In genomic region chr10:120064424-120064823, GRCm38 (mm10) we compare ENCODE assay signal across 8 mouse cellular contexts. TPM values are rescaled to one million over a fixed set of nuclear protein-coding genes. Genes with fewer than 3 reads are reported as not detected.
DNase-seq lines count a peak whose midpoint lies in the region; ATAC-seq and TF ChIP-seq lines count a peak whose summit lies in the region.

No protein-coding gene starts in this region.

- TF ChIP-seq CTCF in intestine, postnatal 0 days (IDR thresholded peaks at IDR 0.05; ENCODE audit: low read depth), result peak; percentile 89
- TF ChIP-seq CTCF in gastrocnemius, adult 2 months (IDR thresholded peaks at IDR 0.05), result peak; percentile 77
- TF ChIP-seq CTCF in midbrain, postnatal 0 days (IDR thresholded peaks at IDR 0.05), result peak; percentile 87

- no peak for ATAC-seq in intestine, postnatal 0 days
- ATAC-seq in intestine, embryonic 15.5 days, result no peak
- ATAC-seq in midbrain, postnatal 0 days (ENCODE audit: low FRiP score), result no peak

- intact Hi-C loops in gastrocnemius, adult 2 months (cut with DNase I), result loop anchor here (2.0 to 10.0 kb wide), 2 partner anchors 60 to 260 kb away; no protein-coding TSS in a partner anchor

- H3K27me3 ChIP-seq in intestine, postnatal 0 days (replicated peaks; ENCODE audit: control insufficient read depth, insufficient read depth, low read length), result no peaks in the 10 kb centered on the region
- no peaks in the 10 kb centered on the region for H3K27me3 ChIP-seq in intestine, embryonic 15.5 days (replicated peaks)
- no peaks in the 10 kb centered on the region for H3K27me3 ChIP-seq in midbrain, postnatal 0 days (ENCODE audit: insufficient read depth, low read length)

- no peak overlapping the region for H3K4me2 ChIP-seq in intestine, postnatal 0 days (replicated peaks; ENCODE audit: low read depth)
- no peak overlapping the region for H3K4me2 ChIP-seq in intestine, embryonic 15.5 days (replicated peaks)
- H3K4me2 ChIP-seq in midbrain, postnatal 0 days (ENCODE audit: low read depth, low read length, poor library complexity, severe bottlenecking), result no peak overlapping the region

- H3K27ac ChIP-seq in intestine, postnatal 0 days (ENCODE audit: low read depth, low read length), result no peak overlapping the region
- H3K27ac ChIP-seq in intestine, embryonic 15.5 days, result no peak overlapping the region
- H3K27ac ChIP-seq in gastrocnemius, adult 2 months, result no peak overlapping the region
- H3K27ac ChIP-seq in midbrain, postnatal 0 days (ENCODE audit: low read depth, low read length), result no peak overlapping the region

- WGBS in intestine, postnatal 0 days, result 26% methylated on average over 5 of the region's 5 CpGs
- 25% methylated on average over 5 of the region's 5 CpGs for WGBS in intestine, embryonic 15.5 days
- 29% methylated on average over 5 of the region's 5 CpGs for WGBS in midbrain, postnatal 0 days

- no peaks in the 10 kb centered on the region for H3K4me1 ChIP-seq in intestine, postnatal 0 days (replicated peaks; ENCODE audit: control insufficient read depth, insufficient read depth, low read length)
- H3K4me1 ChIP-seq in intestine, embryonic 15.5 days (replicated peaks), result no peaks in the 10 kb centered on the region
- no peaks in the 10 kb centered on the region for H3K4me1 ChIP-seq in midbrain, postnatal 0 days (ENCODE audit: insufficient read depth, low read length)

- H3K9me3 ChIP-seq in intestine, postnatal 0 days (ENCODE audit: control insufficient read depth), result no peaks in the 10 kb centered on the region
- H3K9me3 ChIP-seq in intestine, embryonic 15.5 days, result no peaks in the 10 kb centered on the region
- no peaks in the 10 kb centered on the region for H3K9me3 ChIP-seq in midbrain, postnatal 0 days (ENCODE audit: low read length)

- DNase-seq in ES-CJ7 (ENCODE audit: low read depth, low spot score), result peak; percentile 70
- DNase-seq in c-Kit-negative CD71-positive TER-119-positive erythroid progenitor cells, embryonic 14.5 days (ENCODE audit: low read depth, low spot score), result peak; percentile 35
- peak; percentile 38 for DNase-seq in gastrocnemius, adult 2 months
- DNase-seq in left cerebral cortex, adult 18-20 months (ENCODE audit: low spot score in 2 of 2), result peak; percentile 62 to 64
- peak; percentile 30 for DNase-seq in midbrain, postnatal 0 days (ENCODE audit: low spot score)
- DNase-seq in testis, postnatal 14 days (ENCODE audit: low spot score), result peak; percentile 9

- H3K36me3 ChIP-seq in intestine, postnatal 0 days (ENCODE audit: control insufficient read depth, insufficient read depth), result no peaks in the 10 kb centered on the region
- no peaks in the 10 kb centered on the region for H3K36me3 ChIP-seq in intestine, embryonic 15.5 days
- H3K36me3 ChIP-seq in midbrain, postnatal 0 days (ENCODE audit: insufficient read depth, low read length), result no peaks in the 10 kb centered on the region

- no peak overlapping the region for H3K4me3 ChIP-seq in intestine, postnatal 0 days (ENCODE audit: low read depth, low read length)
- no peak overlapping the region for H3K4me3 ChIP-seq in intestine, embryonic 15.5 days (replicated peaks)
- H3K4me3 ChIP-seq in gastrocnemius, adult 2 months, result no peak overlapping the region
- no peak overlapping the region for H3K4me3 ChIP-seq in midbrain, postnatal 0 days (ENCODE audit: low read depth, low read length)

- H3K9ac ChIP-seq in intestine, postnatal 0 days (ENCODE audit: low read depth, low read length), result no peak overlapping the region
- no peak overlapping the region for H3K9ac ChIP-seq in intestine, embryonic 15.5 days
- no peak overlapping the region for H3K9ac ChIP-seq in midbrain, postnatal 0 days (replicated peaks; ENCODE audit: low read length, poor library complexity, severe bottlenecking)

RNA-seq across cellular contexts. Expression of gene Helb, which starts 48.4 kb away (rescaled TPM):
- 2.3 and 3.1 TPM in 2 replicates for polyA plus RNA-seq in intestine, postnatal 0 days (2015; fragmentation: Nextera tagmentation; extraction: Ambion mirVana)
- 4.4 and 5.4 TPM in 2 replicates for polyA plus RNA-seq in intestine, embryonic 15.5 days (2015; fragmentation: Nextera tagmentation; extraction: Ambion mirVana)
- 1 to 10 TPM; 6.6 to 7.1 TPM for total RNA-seq in gastrocnemius, adult 2 months (2021)
- total RNA-seq in left cerebral cortex, adult 18-20 months (2021), result 1 to 10 TPM; 2.7 to 3.0 TPM
- total RNA-seq in midbrain, postnatal 0 days (2014; rRNA removed), result 1.8 and 4.2 TPM in 2 replicates
- polyA plus RNA-seq in midbrain, postnatal 0 days (2015; fragmentation: Nextera tagmentation; extraction: Ambion mirVana), result 1.5 and 1.7 TPM in 2 replicates

Comparison
In these comparisons a context has a peak if more than half of its experiments do, and no peak if none do; other contexts are left out.
1. DNase-seq: peak in every context shown above with its lines; median percentile 70 in ES-CJ7; 63 in left cerebral cortex, adult 18-20 months; 38 in gastrocnemius, adult 2 months; 35 in c-Kit-negative CD71-positive TER-119-positive erythroid progenitor cells, embryonic 14.5 days; 30 in midbrain, postnatal 0 days; 9 in testis, postnatal 14 days.